Mouse (Mus musculus) brain, embryonic 14.5 days (tissue): ENCODE data around the gene Olfr63. TPM values are rescaled to one million over a fixed set of nuclear protein-coding genes. Genes with fewer than 3 reads are reported as not detected.
"Not testable (repeated sequence)": the region's sequence is repeated elsewhere in the genome, so short reads cannot be mapped to it uniquely, and the experiment has no call there.

ENCODE experiments used
- DNase-seq: peaks from one replicate; pipeline ENCODE4 v3.0.0-alpha.2; 2011; ENCODE audit warnings: low read depth
- CTCF ChIP-seq: fragments of 200-500 bp; IDR thresholded peaks from 2 replicates; pipeline ENCODE4 v1.5.1; 2012; ENCODE audit warnings: inconsistent platforms, mild to moderate bottlenecking, moderate library complexity, borderline replicate concordance; ENCODE audit not compliant: insufficient read depth, insufficient read length; ENCODE audit errors: extremely low read depth
- POLR2A ChIP-seq: fragments of 200-500 bp; IDR thresholded peaks from 2 replicates; pipeline ENCODE4 v1.6.1; 2012; ENCODE audit warnings: mild to moderate bottlenecking, inconsistent platforms, borderline replicate concordance; ENCODE audit not compliant: poor library complexity, insufficient read depth, insufficient read length, severe bottlenecking; ENCODE audit errors: extremely low read depth
- polyA plus RNA-seq: library from polyadenylated mRNA; depleted of rRNA; stranded (reverse); fragments of >200 nt; gene quantifications from 2 replicates; pipeline ENCODE4 v1.2.3, GENCODE M21; 2012; rRNA removed

Gene Olfr63
- polyA plus RNA-seq = not detected in 2 replicates

- no peak for DNase-seq
- TF ChIP-seq CTCF = no peak
- no peak for TF ChIP-seq POLR2A
Observed at GRCm38 (mm10) chr17:33264376-33264775, at the start of gene Olfr63. Olfr63 (plus strand) TSS chr17:33264676.

- TF ChIP-seq CTCF = no peak
- no peak for TF ChIP-seq POLR2A
- DNase-seq = no peak
Observed at GRCm38 (mm10) chr17:33221590-33221989, 42.9 kb upstream of the Olfr63 start, which contains the start of gene Olfr1564. Olfr1564 (minus strand) TSS chr17:33221690.

- DNase-seq = not testable (repeated sequence)
Observed at GRCm38 (mm10) chr17:33236646-33237045, 27.8 kb upstream of the Olfr63 start.

GRCm38 (mm10) chr17:33254530-33255318 is 9.8 kb upstream of the Olfr63 start, which contains the start of gene Zfp955a:
Zfp955a (minus strand) TSS chr17:33255145.
- DNase-seq = not testable (repeated sequence)

GRCm38 (mm10) chr17:33255319-33255657 is 9.2 kb upstream of the Olfr63 start:
- DNase-seq = not testable (repeated sequence)

GRCm38 (mm10) chr17:33268907-33269306 is 4.4 kb downstream of the Olfr63 start:
- DNase-seq = no peak
- no peak for TF ChIP-seq CTCF
- no peak for TF ChIP-seq POLR2A

- DNase-seq = not testable (repeated sequence)
Observed at GRCm38 (mm10) chr17:33289039-33289875, 24.8 kb downstream of the Olfr63 start, which contains the start of gene Zfp955b. Zfp955b (plus strand) TSS chr17:33289544.

GRCm38 (mm10) chr17:33289876-33290149 is 25.3 kb downstream of the Olfr63 start:
- DNase-seq = not testable (repeated sequence)

Other genes starting within 250 kb of the Olfr63 start
- 11.5 and 16.0 TPM in 2 replicates for gene Zfp763, start 231.3 kb upstream of the Olfr63 start, polyA plus RNA-seq
- gene 4921501E09Rik, start 196.6 kb upstream of the Olfr63 start, polyA plus RNA-seq = not detected in 2 replicates
- gene Zfp563, start 175.4 kb upstream of the Olfr63 start, polyA plus RNA-seq = 12.0 and 15.9 TPM in 2 replicates
- gene Morc2b, start 125.0 kb upstream of the Olfr63 start, polyA plus RNA-seq = 0.21 and 0.40 TPM in 2 replicates
- not detected in 2 replicates for gene Olfr55, start 96.2 kb upstream of the Olfr63 start, polyA plus RNA-seq
- gene Olfr239, start 73.4 kb upstream of the Olfr63 start, polyA plus RNA-seq = not detected in 2 replicates
- gene Olfr1564, start 43.0 kb upstream of the Olfr63 start, polyA plus RNA-seq = 0.72 and 0.89 TPM in 2 replicates
- gene Zfp955a, start 9.5 kb upstream of the Olfr63 start, polyA plus RNA-seq = 8.6 and 10.5 TPM in 2 replicates
- gene Zfp955b, start 24.9 kb downstream of the Olfr63 start, polyA plus RNA-seq = 10.4 and 12.3 TPM in 2 replicates
- gene Zfp81, start 94.2 kb downstream of the Olfr63 start, polyA plus RNA-seq = 16.9 and 22.5 TPM in 2 replicates
- 12.6 and 16.0 TPM in 2 replicates for gene Zfp101, start 130.0 kb downstream of the Olfr63 start, polyA plus RNA-seq
- gene Actl9, start 168.2 kb downstream of the Olfr63 start, polyA plus RNA-seq = 0.15 and 0.29 TPM in 2 replicates